Mouse (Mus musculus) fibroblast of lung, adult 2 months (primary cell): Measurements from ENCODE around the gene Gm45062.
"Not testable (repeated sequence)": the region's sequence is repeated elsewhere in the genome, so short reads cannot be mapped to it uniquely, and the experiment has no call there.

Experiments
- DNase-seq: peaks from one replicate; pipeline ENCODE4 v3.0.0-alpha.2; 2011; ENCODE audit warnings: low read depth

Gm45062 gene

GRCm38 (mm10) chr6:8508883-8509536 lies 249.8 kb downstream of the Gm45062 start:
- DNase-seq = peak; percentile 98

GRCm38 (mm10) chr6:8509551-8509950 lies 250.3 kb downstream of the Gm45062 start, which contains the start of gene Glcci1:
Gene Glcci1, plus strand, starts transcription at chr6:8509600.
- no peak for DNase-seq

GRCm38 (mm10) chr6:8509961-8510863 lies 251.0 kb downstream of the Gm45062 start:
- no peak for DNase-seq

GRCm38 (mm10) chr6:8510864-8511428 lies 251.7 kb downstream of the Gm45062 start:
- DNase-seq = no peak

- no peak for DNase-seq
These were observed 252.2 kb downstream of the Gm45062 start for GRCm38 (mm10) chr6:8511447-8511846.

- no peak for DNase-seq
These were observed 253.2 kb downstream of the Gm45062 start for GRCm38 (mm10) chr6:8512416-8512815.

- DNase-seq = no peak
These were observed 260.4 kb downstream of the Gm45062 start for GRCm38 (mm10) chr6:8519687-8520086.

GRCm38 (mm10) chr6:8521231-8521630 lies 262.0 kb downstream of the Gm45062 start:
- no peak for DNase-seq

GRCm38 (mm10) chr6:8524717-8525116 lies 265.5 kb downstream of the Gm45062 start:
- no peak for DNase-seq

- no peak for DNase-seq
These were observed 272.0 kb downstream of the Gm45062 start for GRCm38 (mm10) chr6:8531104-8531894.

GRCm38 (mm10) chr6:8536944-8537343 lies 277.7 kb downstream of the Gm45062 start:
- DNase-seq = no peak

GRCm38 (mm10) chr6:8541531-8541930 lies 282.3 kb downstream of the Gm45062 start:
- DNase-seq = not testable (repeated sequence)

GRCm38 (mm10) chr6:8544822-8545221 lies 285.6 kb downstream of the Gm45062 start:
- DNase-seq = no peak

- no peak for DNase-seq
These were observed 286.5 kb downstream of the Gm45062 start for GRCm38 (mm10) chr6:8545780-8546179.

- DNase-seq = no peak
These were observed 291.9 kb downstream of the Gm45062 start for GRCm38 (mm10) chr6:8551155-8551554.

- no peak for DNase-seq
These were observed 297.8 kb downstream of the Gm45062 start for GRCm38 (mm10) chr6:8556849-8557571.

- DNase-seq = no peak
These were observed 301.4 kb downstream of the Gm45062 start for GRCm38 (mm10) chr6:8560682-8561081.

- no peak for DNase-seq
These were observed 323.1 kb downstream of the Gm45062 start for GRCm38 (mm10) chr6:8582377-8582776.

- no peak for DNase-seq
These were observed 324.6 kb downstream of the Gm45062 start for GRCm38 (mm10) chr6:8583892-8584291.

- DNase-seq = no peak
These were observed 332.4 kb downstream of the Gm45062 start for GRCm38 (mm10) chr6:8591665-8592064.

- DNase-seq = no peak
These were observed 358.1 kb downstream of the Gm45062 start for GRCm38 (mm10) chr6:8617369-8617768.
